In the genomic region with DNA sequence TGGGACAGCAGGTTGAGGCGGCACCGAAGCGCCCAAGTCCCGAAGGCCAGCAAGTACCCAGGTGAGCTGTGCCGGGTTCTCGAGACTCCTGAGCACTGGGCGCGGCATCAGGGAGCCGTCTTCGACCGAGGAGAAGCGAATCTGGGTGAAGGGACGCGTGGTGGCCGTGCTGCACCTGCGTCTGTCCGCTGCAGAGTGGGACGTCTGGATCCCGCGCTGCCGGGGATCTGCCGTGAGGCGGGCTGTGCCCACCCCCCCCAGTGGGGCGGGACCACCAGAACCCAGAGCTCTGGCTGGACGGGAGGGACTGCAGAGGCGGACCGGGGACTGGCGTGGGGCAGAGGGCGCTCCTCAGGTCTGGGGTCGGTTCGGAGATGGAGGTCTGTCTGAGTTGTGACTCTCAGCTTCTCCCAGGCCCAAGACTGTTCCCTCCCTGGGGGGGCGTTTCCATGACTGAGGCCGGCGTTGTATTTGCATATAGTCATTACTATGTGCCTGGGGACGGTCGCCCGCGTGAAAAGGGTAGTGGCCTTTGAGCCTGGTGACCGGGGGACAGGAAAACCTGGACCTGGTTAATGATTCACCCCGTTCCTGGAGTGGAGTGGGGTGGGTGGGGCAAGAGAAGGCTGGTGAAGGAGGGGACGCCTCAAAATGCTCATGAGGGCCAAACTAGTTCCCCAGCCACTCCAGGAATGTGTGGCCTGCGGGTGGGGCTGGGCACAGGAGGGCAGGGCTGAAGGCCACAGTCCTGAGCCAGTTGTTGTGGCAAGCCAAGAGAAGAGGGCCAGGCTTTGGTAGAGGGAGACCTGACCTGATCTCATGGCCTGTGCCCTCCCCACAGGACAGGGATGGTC, we compare ENCODE assay signal across 8 mouse cellular contexts. TPM values are rescaled to one million over a fixed set of nuclear protein-coding genes. Genes with fewer than 3 reads are reported as not detected.
DNase-seq lines count a peak whose midpoint lies in the region; ATAC-seq and TF ChIP-seq lines count a peak whose summit lies in the region.

No protein-coding gene starts in this region.

- intact Hi-C loops in gastrocnemius, adult 2 months (cut with DNase I): no loop called here

- TF ChIP-seq CTCF in gastrocnemius, adult 2 months (IDR thresholded peaks at IDR 0.05): no peak
- no peak for TF ChIP-seq CTCF in G1E (IDR thresholded peaks at IDR 0.05; ENCODE audit: low read depth, low read length)
- no peak for TF ChIP-seq CTCF in hindbrain, postnatal 0 days (IDR thresholded peaks at IDR 0.05; ENCODE audit: low read depth)

- peaks cover 47% of the 10 kb centered on the region for H3K36me3 ChIP-seq in G1E (replicated peaks)
- peaks cover 17% of the 10 kb centered on the region for H3K36me3 ChIP-seq in embryonic facial prominence, embryonic 13.5 days
- H3K36me3 ChIP-seq in hindbrain, postnatal 0 days (ENCODE audit: insufficient read depth, low read length): no peaks in the 10 kb centered on the region
- H3K36me3 ChIP-seq in liver, embryonic 13.5 days: peaks cover 31% of the 10 kb centered on the region
- peaks cover 17% of the 10 kb centered on the region for H3K36me3 ChIP-seq in neural tube, embryonic 12.5 days

- peak overlapping the region; percentile 57 for H3K27ac ChIP-seq in gastrocnemius, adult 2 months
- H3K27ac ChIP-seq in embryonic facial prominence, embryonic 13.5 days: peak overlapping the region; percentile 90
- peak overlapping the region; percentile 26; the same call in 1 of the 2 replicates for H3K27ac ChIP-seq in hindbrain, postnatal 0 days
- H3K27ac ChIP-seq in liver, embryonic 13.5 days: peak overlapping the region; percentile 91
- H3K27ac ChIP-seq in neural tube, embryonic 12.5 days: peak overlapping the region; percentile 53; the same call in 1 of the 2 replicates

- peak overlapping the region; percentile 78 for H3K4me3 ChIP-seq in gastrocnemius, adult 2 months
- H3K4me3 ChIP-seq in G1E (ENCODE audit: low read depth, low read length): peak overlapping the region; percentile 80
- peak overlapping the region; percentile 70 for H3K4me3 ChIP-seq in embryonic facial prominence, embryonic 13.5 days
- H3K4me3 ChIP-seq in hindbrain, postnatal 0 days (ENCODE audit: low read length): peak overlapping the region; percentile 61
- peak overlapping the region; percentile 82 for H3K4me3 ChIP-seq in liver, embryonic 13.5 days (replicated peaks)
- H3K4me3 ChIP-seq in neural tube, embryonic 12.5 days: peak overlapping the region; percentile 76

- H3K27me3 ChIP-seq in G1E (ENCODE audit: insufficient read depth, low read length): peaks cover 27% of the 10 kb centered on the region
- H3K27me3 ChIP-seq in embryonic facial prominence, embryonic 13.5 days: no peaks in the 10 kb centered on the region
- H3K27me3 ChIP-seq in hindbrain, postnatal 0 days (ENCODE audit: insufficient read depth, low read length): no peaks in the 10 kb centered on the region
- no peaks in the 10 kb centered on the region for H3K27me3 ChIP-seq in liver, embryonic 13.5 days
- no peaks in the 10 kb centered on the region for H3K27me3 ChIP-seq in neural tube, embryonic 12.5 days (replicated peaks)

- peak overlapping the region; percentile 88 for H3K4me2 ChIP-seq in embryonic facial prominence, embryonic 13.5 days
- peak overlapping the region; percentile 97 for H3K4me2 ChIP-seq in hindbrain, postnatal 0 days (ENCODE audit: low read depth, low read length)
- H3K4me2 ChIP-seq in liver, embryonic 13.5 days: peak overlapping the region; percentile 100
- peak overlapping the region; percentile 95 for H3K4me2 ChIP-seq in neural tube, embryonic 12.5 days (replicated peaks)

- H3K9me3 ChIP-seq in G1E (replicated peaks): no peaks in the 10 kb centered on the region
- H3K9me3 ChIP-seq in embryonic facial prominence, embryonic 13.5 days: no peaks in the 10 kb centered on the region
- no peaks in the 10 kb centered on the region for H3K9me3 ChIP-seq in hindbrain, postnatal 0 days (ENCODE audit: low read length)
- H3K9me3 ChIP-seq in liver, embryonic 13.5 days (replicated peaks): no peaks in the 10 kb centered on the region
- H3K9me3 ChIP-seq in neural tube, embryonic 12.5 days: no peaks in the 10 kb centered on the region

- WGBS in embryonic facial prominence, embryonic 13.5 days: under 1% methylated on average over 41 of the region's 42 CpGs
- WGBS in hindbrain, postnatal 0 days: 3% methylated on average over 41 of the region's 42 CpGs
- WGBS in liver, embryonic 13.5 days (ENCODE audit: insufficient replicate concordance): 2% methylated on average over 42 of the region's 42 CpGs
- WGBS in neural tube, embryonic 12.5 days: under 1% methylated on average over 42 of the region's 42 CpGs

- peak overlapping the region; percentile 78 for H3K9ac ChIP-seq in embryonic facial prominence, embryonic 13.5 days
- H3K9ac ChIP-seq in hindbrain, postnatal 0 days (replicated peaks; ENCODE audit: low read length): peak overlapping the region; percentile 63
- peak overlapping the region; percentile 90 for H3K9ac ChIP-seq in liver, embryonic 13.5 days
- H3K9ac ChIP-seq in neural tube, embryonic 12.5 days: peak overlapping the region; percentile 71

- DNase-seq in gastrocnemius, adult 2 months: peak; percentile 48
- no peak for DNase-seq in gastrocnemius, adult 8-10 months (ENCODE audit: low spot score in 2 of 2)
- peak; percentile 60 for DNase-seq in G1E (ENCODE audit: low spot score)
- peak; percentile 47 for DNase-seq in hindbrain, postnatal 0 days (ENCODE audit: low spot score)
- peak; percentile 65 for DNase-seq in liver, embryonic 13.5 days
- DNase-seq in layer of hippocampus, adult 18-20 months (ENCODE audit: low spot score in 2 of 2): no peak

- H3K4me1 ChIP-seq in G1E (ENCODE audit: insufficient read depth, low read depth, low read length): peaks cover 75% of the 10 kb centered on the region
- H3K4me1 ChIP-seq in embryonic facial prominence, embryonic 13.5 days: peaks cover 34% of the 10 kb centered on the region
- H3K4me1 ChIP-seq in hindbrain, postnatal 0 days (ENCODE audit: insufficient read depth, low read length): peaks cover 13% of the 10 kb centered on the region
- H3K4me1 ChIP-seq in liver, embryonic 13.5 days (replicated peaks): peaks cover 96% of the 10 kb centered on the region
- H3K4me1 ChIP-seq in neural tube, embryonic 12.5 days: peaks cover 37% of the 10 kb centered on the region

- ATAC-seq in G1E (ENCODE audit: extremely low read depth, insufficient number of reproducible peaks, low FRiP score, poor library complexity, severe bottlenecking): 0 out of 2 replicates have a peak, but pooled peaks have one; percentile 8
- ATAC-seq in embryonic facial prominence, embryonic 13.5 days (ENCODE audit: insufficient number of reproducible peaks, insufficient read depth, low FRiP score, low TSS enrichment, low read depth): peak; percentile 63
- ATAC-seq in hindbrain, postnatal 0 days: peak; percentile 61
- ATAC-seq in liver, embryonic 13.5 days (ENCODE audit: low read depth): peak; percentile 49
- peak; percentile 69 for ATAC-seq in neural tube, embryonic 12.5 days (ENCODE audit: low FRiP score, low read depth)

RNA-seq across cellular contexts. Expression of gene Rassf7, which starts 0.4 kb away (rescaled TPM):
- total RNA-seq in gastrocnemius, adult 2 months (2021): under 1 TPM in 1 of 2 experiments, not detected in 1; 0.28 TPM
- total RNA-seq in gastrocnemius, adult 8-10 months (2022): under 1 TPM in 2 of 4 experiments, not detected in 2; 0.38 to 0.56 TPM
- total RNA-seq in G1E (2014; fragmentation: Nextera tagmentation) (15.6 and 51.8 TPM in 2 replicates), G1E (2017) (4.9 and 8.9 TPM in 2 replicates)
- 14.1 and 16.8 TPM in 2 replicates for polyA plus RNA-seq in G1E (2012)
- polyA plus RNA-seq in embryonic facial prominence, embryonic 13.5 days (2015; fragmentation: Nextera tagmentation; extraction: Ambion mirVana): 32.9 and 40.0 TPM in 2 replicates
- total RNA-seq in hindbrain, postnatal 0 days (2014; rRNA removed): 24.5 and 35.7 TPM in 2 replicates
- 19.6 and 23.3 TPM in 2 replicates for polyA plus RNA-seq in hindbrain, postnatal 0 days (2015; fragmentation: Nextera tagmentation; extraction: Ambion mirVana)
- polyA plus RNA-seq in liver, embryonic 13.5 days (2015; fragmentation: Nextera tagmentation; extraction: Ambion mirVana): 23.9 and 26.7 TPM in 2 replicates
- 37.1 and 38.7 TPM in 2 replicates for polyA plus RNA-seq in neural tube, embryonic 12.5 days (2016; fragmentation: Nextera tagmentation; extraction: Ambion mirVana)
- total RNA-seq in layer of hippocampus, adult 18-20 months (2021): 1 to 10 TPM in 1 of 2 experiments, under 1 TPM in 1; 0.71 to 1.5 TPM

RNA-seq across cellular contexts. Expression of gene Lmntd2, which starts 2.2 kb away (rescaled TPM):
- total RNA-seq in gastrocnemius, adult 2 months (2021): not detected
- total RNA-seq in gastrocnemius, adult 8-10 months (2022): not detected
- total RNA-seq in G1E (2014; fragmentation: Nextera tagmentation): 1.6 and 2.2 TPM in 2 replicates
- total RNA-seq in G1E (2017): 0.52 and 0.93 TPM in 2 replicates
- 0.42 and 0.49 TPM in 2 replicates for polyA plus RNA-seq in G1E (2012)
- 2.8 and 3.4 TPM in 2 replicates for polyA plus RNA-seq in embryonic facial prominence, embryonic 13.5 days (2015; fragmentation: Nextera tagmentation; extraction: Ambion mirVana)
- total RNA-seq in hindbrain, postnatal 0 days (2014; rRNA removed): 0.14 TPM in 1 of 2 replicates, not detected in the other
- 0.29 and 0.40 TPM in 2 replicates for polyA plus RNA-seq in hindbrain, postnatal 0 days (2015; fragmentation: Nextera tagmentation; extraction: Ambion mirVana)
- polyA plus RNA-seq in liver, embryonic 13.5 days (2015; fragmentation: Nextera tagmentation; extraction: Ambion mirVana): 0.59 and 0.71 TPM in 2 replicates
- 2.5 and 3.8 TPM in 2 replicates for polyA plus RNA-seq in neural tube, embryonic 12.5 days (2016; fragmentation: Nextera tagmentation; extraction: Ambion mirVana)
- total RNA-seq in layer of hippocampus, adult 18-20 months (2021): not detected

RNA-seq across cellular contexts. Expression of gene Phrf1, which starts 12.5 kb away (rescaled TPM):
- 10 to 100 TPM; 22.4 to 28.1 TPM for total RNA-seq in gastrocnemius, adult 2 months (2021)
- 10 to 100 TPM; 16.8 to 25.3 (median 19.4) TPM for total RNA-seq in gastrocnemius, adult 8-10 months (2022)
- total RNA-seq in G1E (2014; fragmentation: Nextera tagmentation) (73.1 and 77.4 TPM in 2 replicates), G1E (2017) (45.1 and 61.4 TPM in 2 replicates)
- 159 and 173 TPM in 2 replicates for polyA plus RNA-seq in G1E (2012)
- polyA plus RNA-seq in embryonic facial prominence, embryonic 13.5 days (2015; fragmentation: Nextera tagmentation; extraction: Ambion mirVana): 78.5 and 82.0 TPM in 2 replicates
- total RNA-seq in hindbrain, postnatal 0 days (2014; rRNA removed): 52.2 and 56.4 TPM in 2 replicates
- 35.6 and 38.0 TPM in 2 replicates for polyA plus RNA-seq in hindbrain, postnatal 0 days (2015; fragmentation: Nextera tagmentation; extraction: Ambion mirVana)
- polyA plus RNA-seq in liver, embryonic 13.5 days (2015; fragmentation: Nextera tagmentation; extraction: Ambion mirVana): 32.6 and 34.9 TPM in 2 replicates
- 88.0 and 92.7 TPM in 2 replicates for polyA plus RNA-seq in neural tube, embryonic 12.5 days (2016; fragmentation: Nextera tagmentation; extraction: Ambion mirVana)
- total RNA-seq in layer of hippocampus, adult 18-20 months (2021): 10 to 100 TPM; 76.9 to 78.8 TPM

RNA-seq across cellular contexts. Expression of gene Lrrc56, which starts 22.1 kb away (rescaled TPM):
- 1 to 10 TPM; 1.7 to 2.1 TPM for total RNA-seq in gastrocnemius, adult 2 months (2021)
- 1 to 10 TPM; 1.4 to 2.5 (median 2.0) TPM for total RNA-seq in gastrocnemius, adult 8-10 months (2022)
- total RNA-seq in G1E (2014; fragmentation: Nextera tagmentation): 2.3 and 2.8 TPM in 2 replicates
- total RNA-seq in G1E (2017): 1.3 and 2.7 TPM in 2 replicates
- polyA plus RNA-seq in G1E (2012): 3.3 and 4.0 TPM in 2 replicates
- polyA plus RNA-seq in embryonic facial prominence, embryonic 13.5 days (2015; fragmentation: Nextera tagmentation; extraction: Ambion mirVana): 11.6 and 13.3 TPM in 2 replicates
- total RNA-seq in hindbrain, postnatal 0 days (2014; rRNA removed): 9.5 and 19.7 TPM in 2 replicates
- 5.7 and 7.2 TPM in 2 replicates for polyA plus RNA-seq in hindbrain, postnatal 0 days (2015; fragmentation: Nextera tagmentation; extraction: Ambion mirVana)
- polyA plus RNA-seq in liver, embryonic 13.5 days (2015; fragmentation: Nextera tagmentation; extraction: Ambion mirVana): 12.2 and 15.5 TPM in 2 replicates
- polyA plus RNA-seq in neural tube, embryonic 12.5 days (2016; fragmentation: Nextera tagmentation; extraction: Ambion mirVana): 11.2 TPM in 2 replicates
- total RNA-seq in layer of hippocampus, adult 18-20 months (2021): 1 to 10 TPM; 4.3 to 4.5 TPM

RNA-seq across cellular contexts. Expression of gene Hras, which starts 22.3 kb away (rescaled TPM):
- 100 to 1,000 TPM; 117 to 119 TPM for total RNA-seq in gastrocnemius, adult 2 months (2021)
- 100 to 1,000 TPM; 112 to 158 (median 132) TPM for total RNA-seq in gastrocnemius, adult 8-10 months (2022)
- 30.3 and 32.7 TPM in 2 replicates for total RNA-seq in G1E (2014; fragmentation: Nextera tagmentation)
- 29.3 and 31.5 TPM in 2 replicates for total RNA-seq in G1E (2017)
- 31.1 and 38.9 TPM in 2 replicates for polyA plus RNA-seq in G1E (2012)
- polyA plus RNA-seq in embryonic facial prominence, embryonic 13.5 days (2015; fragmentation: Nextera tagmentation; extraction: Ambion mirVana): 99.8 and 110 TPM in 2 replicates
- 115 and 120 TPM in 2 replicates for total RNA-seq in hindbrain, postnatal 0 days (2014; rRNA removed)
- 189 and 204 TPM in 2 replicates for polyA plus RNA-seq in hindbrain, postnatal 0 days (2015; fragmentation: Nextera tagmentation; extraction: Ambion mirVana)
- 91.5 and 104 TPM in 2 replicates for polyA plus RNA-seq in liver, embryonic 13.5 days (2015; fragmentation: Nextera tagmentation; extraction: Ambion mirVana)
- polyA plus RNA-seq in neural tube, embryonic 12.5 days (2016; fragmentation: Nextera tagmentation; extraction: Ambion mirVana): 114 and 121 TPM in 2 replicates
- total RNA-seq in layer of hippocampus, adult 18-20 months (2021): 100 to 1,000 TPM; 201 TPM

Comparison
In these comparisons a context has a peak if more than half of its experiments do, and no peak if none do; other contexts are left out.
1. DNase-seq: peak in gastrocnemius, adult 2 months (single experiment), G1E (single experiment), hindbrain, postnatal 0 days (single experiment) and liver, embryonic 13.5 days (single experiment); none in gastrocnemius, adult 8-10 months (0 of 2) and layer of hippocampus, adult 18-20 months (0 of 2).
2. H3K27ac ChIP-seq: peak in every context shown above with its lines; median percentile 91 in liver, embryonic 13.5 days; 90 in embryonic facial prominence, embryonic 13.5 days; 57 in gastrocnemius, adult 2 months; 53 in neural tube, embryonic 12.5 days; 26 in hindbrain, postnatal 0 days.
3. ATAC-seq: peak in every context shown above with its lines; median percentile 69 in neural tube, embryonic 12.5 days; 63 in embryonic facial prominence, embryonic 13.5 days; 61 in hindbrain, postnatal 0 days; 49 in liver, embryonic 13.5 days; 8 in G1E.
4. Peak in every context shown above with its lines, with median percentiles within 50 percentile points of each other: H3K4me3 ChIP-seq, H3K4me2 ChIP-seq and H3K9ac ChIP-seq.